Mouse (Mus musculus) stomach, postnatal 0 days (tissue): Measurements from ENCODE around the gene Lamc2.

Experiments
- CTCF ChIP-seq: IDR thresholded peaks from 2 replicates; pipeline ENCODE4 v1.5.1; 2016; ENCODE audit warnings: antibody characterized with exemption, low read depth, mild to moderate bottlenecking, moderate library complexity
- EP300 ChIP-seq: optimal IDR thresholded peaks from 2 replicates; pipeline ENCODE3; 2016; ENCODE audit warnings: antibody characterized with exemption

DNA sequence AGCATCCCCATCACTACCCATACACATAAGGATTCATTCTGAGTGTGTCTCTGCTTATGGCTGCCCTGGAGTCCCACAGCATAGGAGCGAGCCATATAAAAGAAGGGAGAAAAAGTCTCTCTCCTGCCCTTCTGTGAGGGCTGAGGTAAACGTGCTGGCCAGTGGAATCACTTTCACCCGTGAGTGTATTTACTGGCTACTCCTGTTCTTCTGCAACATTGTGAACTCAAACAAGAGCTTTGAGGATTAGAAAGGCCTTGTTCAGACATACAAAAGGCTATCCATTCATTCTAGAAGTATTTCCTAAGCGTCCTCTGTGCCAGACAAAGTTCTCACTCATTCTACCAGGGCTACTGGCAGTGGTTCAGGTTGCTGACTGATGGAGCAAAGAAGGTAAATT lies 74.7 kb downstream of the Lamc2 start:
- TF ChIP-seq CTCF (no peak), EP300 (no peak)
